Mouse (Mus musculus) hindbrain, embryonic 15.5 days (tissue): ENCODE measurements at regions not wholly inside any gene's neighbourhood (a gene's known extent, or its start where the extent isn't known, plus 50 kb on each side); places are given as distances from the start of the nearest gene placed in this dataset.

ENCODE experiments used
- ATAC-seq: fragments of 200-750 bp; cut with Nextera tagmentation; 2 replicates; pipeline ENCODE4 v1.8.0; 2017; ENCODE audit warnings: low read depth, moderate number of reproducible peaks, moderate TSS enrichment; ENCODE audit not compliant: low FRiP score
- H3K27ac ChIP-seq: fragments of 300-500 bp; sonication (generic); replicated peaks from 2 replicates; pipeline ENCODE4 v1.5.1; 2015; ENCODE audit warnings: mild to moderate bottlenecking, inconsistent platforms
- H3K27me3 ChIP-seq: fragments of 300-500 bp; sonication (generic); 2 replicates; pipeline ENCODE4 v1.6.1; 2015; ENCODE audit warnings: control low read depth, inconsistent platforms
- H3K36me3 ChIP-seq: fragments of 300-500 bp; sonication (generic); 2 replicates; pipeline ENCODE4 v1.6.1; 2015; ENCODE audit warnings: control low read depth, inconsistent platforms
- H3K4me1 ChIP-seq: fragments of 300-500 bp; sonication (generic); replicated peaks from 2 replicates; pipeline ENCODE4 v1.6.1; 2015; ENCODE audit warnings: control low read depth, inconsistent platforms
- H3K4me2 ChIP-seq: fragments of 300-500 bp; sonication (generic); 2 replicates; pipeline ENCODE4 v1.6.1; 2015; ENCODE audit warnings: moderate library complexity, mild to moderate bottlenecking, inconsistent platforms
- H3K4me3 ChIP-seq: fragments of 300-500 bp; sonication (generic); 2 replicates; pipeline ENCODE4 v1.5.1; 2015; ENCODE audit warnings: mild to moderate bottlenecking, inconsistent platforms
- H3K9ac ChIP-seq: fragments of 300-500 bp; sonication (generic); 2 replicates; pipeline ENCODE4 v1.6.1; 2015; ENCODE audit warnings: inconsistent platforms
- H3K9me3 ChIP-seq: fragments of 300-500 bp; sonication (generic); 2 replicates; pipeline ENCODE4 v1.6.1; 2016; ENCODE audit warnings: control low read depth, inconsistent platforms
- WGBS: fragments of 180-500 bp; shearing (Covaris S2); methylation state at CpG from one replicate; pipeline ENCODE4 v1.1.7; 2015; 5-methylcytosine and 5-hydroxymethylcytosine counted together

DNA sequence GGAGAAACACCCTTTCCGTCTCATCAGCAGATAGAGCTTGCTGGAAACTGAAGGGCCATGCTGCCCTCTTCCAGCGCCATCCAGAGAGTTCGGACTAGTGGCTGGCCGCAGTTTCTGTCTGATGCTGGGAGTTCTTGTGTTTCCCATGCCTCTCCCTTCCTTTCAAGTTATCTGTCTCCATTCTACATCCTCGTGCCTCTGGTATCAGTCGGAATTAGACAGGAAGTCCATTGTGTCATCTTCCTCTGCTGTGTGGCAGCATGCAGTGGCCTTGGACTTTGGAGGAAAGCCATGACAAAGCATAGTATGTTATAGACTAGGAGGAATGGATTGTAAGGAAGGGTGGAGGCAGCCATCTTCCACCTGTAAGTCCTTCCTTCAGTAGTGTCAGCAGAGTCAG lies 201.4 kb downstream of the Tex29 start:
- H3K27ac ChIP-seq = no peak overlapping the region
- H3K4me1 ChIP-seq = 0 out of 2 replicates have a peak, but pooled peaks cover 3% of the 10 kb centered on the region
- H3K4me2 ChIP-seq = no peak overlapping the region
- H3K9ac ChIP-seq = no peak overlapping the region
- H3K36me3 ChIP-seq = no peaks in the 10 kb centered on the region
- no peaks in the 10 kb centered on the region for H3K9me3 ChIP-seq
- no peak overlapping the region for H3K4me3 ChIP-seq
- ATAC-seq = no peak
- 83% methylated on average over 6 of the region's 6 CpGs for WGBS
- peaks cover 37% of the 10 kb centered on the region for H3K27me3 ChIP-seq

- no peaks in the 10 kb centered on the region for H3K9me3 ChIP-seq
- peaks cover 13% of the 10 kb centered on the region for H3K4me1 ChIP-seq
- no peak overlapping the region for H3K27ac ChIP-seq
- WGBS = 18% methylated on average over 5 of the region's 5 CpGs
- H3K4me2 ChIP-seq = no peak overlapping the region
- H3K4me3 ChIP-seq = no peak overlapping the region
- H3K9ac ChIP-seq = no peak overlapping the region
- H3K27me3 ChIP-seq = peaks cover 5% of the 10 kb centered on the region; the same call in 1 of the 2 replicates
- ATAC-seq = no peak
- no peaks in the 10 kb centered on the region for H3K36me3 ChIP-seq
Observed at GRCm38 (mm10) chr8:12050841-12051240, 210.6 kb downstream of the Tex29 start.

GRCm38 (mm10) chr8:12051357-12051756 lies 211.1 kb downstream of the Tex29 start:
- WGBS = 19% methylated on average over 12 of the region's 12 CpGs
- peaks cover 13% of the 10 kb centered on the region for H3K4me1 ChIP-seq
- no peak overlapping the region for H3K27ac ChIP-seq
- no peak overlapping the region for H3K9ac ChIP-seq
- H3K4me3 ChIP-seq = no peak overlapping the region
- H3K9me3 ChIP-seq = no peaks in the 10 kb centered on the region
- peak; percentile 61 for ATAC-seq
- H3K27me3 ChIP-seq = peaks cover 5% of the 10 kb centered on the region; the same call in 1 of the 2 replicates
- H3K36me3 ChIP-seq = no peaks in the 10 kb centered on the region
- H3K4me2 ChIP-seq = no peak overlapping the region

DNA sequence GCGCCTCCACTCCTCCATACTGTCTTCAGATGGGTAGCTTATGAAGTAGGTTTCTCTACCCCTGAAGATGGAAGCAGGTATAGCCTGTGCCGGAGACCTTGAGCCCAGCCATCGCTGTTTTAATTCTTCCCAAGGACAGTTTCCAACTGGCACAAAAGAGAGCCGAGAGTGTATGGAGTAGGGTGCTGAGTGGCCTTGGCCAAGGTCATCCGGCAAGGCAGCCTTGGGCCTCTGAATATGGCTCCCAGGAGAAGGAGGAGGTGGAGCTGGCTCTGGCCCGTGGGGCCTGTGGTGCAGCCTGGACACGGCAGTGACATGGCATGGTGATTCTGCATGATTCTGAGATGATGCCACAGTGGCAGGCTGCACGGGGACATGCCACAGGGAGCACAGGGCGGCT lies 215.7 kb downstream of the Tex29 start:
- 89% methylated on average over 9 of the region's 9 CpGs for WGBS

GRCm38 (mm10) chr8:12061237-12061636 lies 217.4 kb upstream of the A230072I06Rik start:
- no peak overlapping the region for H3K4me2 ChIP-seq
- H3K9ac ChIP-seq = no peak overlapping the region
- H3K27ac ChIP-seq = no peak overlapping the region
- no peaks in the 10 kb centered on the region for H3K9me3 ChIP-seq
- peak; percentile 61; the same call in 1 of the 2 replicates for ATAC-seq
- H3K4me3 ChIP-seq = no peak overlapping the region
- 39% methylated on average over 13 of the region's 13 CpGs for WGBS
- H3K27me3 ChIP-seq = 0 out of 2 replicates have a peak, but pooled peaks cover 2% of the 10 kb centered on the region
- H3K4me1 ChIP-seq = peaks cover 11% of the 10 kb centered on the region; the same call in 1 of the 2 replicates
- H3K36me3 ChIP-seq = no peaks in the 10 kb centered on the region

More for the DNA sequence above, 215.7 kb downstream of the Tex29 start:
- Histone ChIP-seq H3K4me3 (no peak overlapping the region), H3K4me1 (peaks cover 14% of the 10 kb centered on the region), H3K9me3 (no peaks in the 10 kb centered on the region), H3K9ac (no peak overlapping the region), H3K4me2 (no peak overlapping the region), H3K27ac (no peak overlapping the region), H3K27me3 (peaks cover 3% of the 10 kb centered on the region; the same call in 1 of the 2 replicates), H3K36me3 (no peaks in the 10 kb centered on the region)
- ATAC-seq = no peak

DNA sequence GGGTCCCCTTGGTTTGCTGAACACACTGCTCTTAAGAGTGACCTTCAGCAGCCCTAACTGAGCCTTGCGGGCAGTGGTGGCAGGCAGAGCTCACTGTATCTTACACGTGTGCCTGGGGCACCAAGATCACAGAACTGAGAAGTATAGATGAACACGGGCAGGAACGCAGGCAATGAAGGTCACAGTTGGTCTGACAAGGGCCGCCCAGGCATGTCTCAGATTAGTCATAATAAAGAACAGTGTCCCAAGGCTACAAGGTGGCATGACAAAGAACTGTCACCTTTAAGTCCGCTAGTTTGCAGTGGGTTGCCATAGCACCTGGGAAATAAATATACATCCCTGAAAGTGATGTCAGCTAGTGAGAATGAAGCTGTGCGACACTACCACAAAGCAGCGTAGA lies 215.9 kb upstream of the A230072I06Rik start:
- Histone ChIP-seq H3K27me3 (0 out of 2 replicates have a peak, but pooled peaks cover 2% of the 10 kb centered on the region), H3K4me2 (no peak overlapping the region)
- ATAC-seq = no peak

DNA sequence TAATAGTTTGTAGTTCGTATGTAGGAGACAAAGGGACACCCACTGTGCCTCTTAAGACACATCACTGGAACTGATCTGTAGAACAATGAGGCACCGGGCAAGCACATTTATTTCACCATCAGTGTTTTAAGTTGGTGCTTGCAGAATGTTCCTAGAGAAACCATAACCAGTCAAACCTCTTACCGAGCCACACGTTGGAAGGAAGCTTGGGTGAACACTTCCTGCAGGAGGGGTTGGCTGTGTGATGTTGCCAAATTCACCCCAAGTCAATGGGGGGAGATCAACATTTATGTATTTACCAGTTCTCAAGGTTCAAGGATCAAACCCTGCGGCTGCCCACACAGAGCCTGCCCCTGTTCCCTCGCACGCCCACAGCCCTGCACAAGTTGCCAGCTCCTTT lies 214.0 kb upstream of the A230072I06Rik start:
- 0 out of 2 replicates have a peak, but pooled peaks cover 2% of the 10 kb centered on the region for H3K27me3 ChIP-seq
- ATAC-seq = no peak
- WGBS = 77% methylated on average over 7 of the region's 7 CpGs

More for the DNA sequence above, 215.9 kb upstream of the A230072I06Rik start:
- H3K36me3 ChIP-seq = no peaks in the 10 kb centered on the region
- 67% methylated on average over 8 of the region's 8 CpGs for WGBS
- no peaks in the 10 kb centered on the region for H3K9me3 ChIP-seq
- H3K4me3 ChIP-seq = no peak overlapping the region
- H3K4me1 ChIP-seq = peaks cover 11% of the 10 kb centered on the region; the same call in 1 of the 2 replicates
- H3K9ac ChIP-seq = no peak overlapping the region
- H3K27ac ChIP-seq = no peak overlapping the region

DNA sequence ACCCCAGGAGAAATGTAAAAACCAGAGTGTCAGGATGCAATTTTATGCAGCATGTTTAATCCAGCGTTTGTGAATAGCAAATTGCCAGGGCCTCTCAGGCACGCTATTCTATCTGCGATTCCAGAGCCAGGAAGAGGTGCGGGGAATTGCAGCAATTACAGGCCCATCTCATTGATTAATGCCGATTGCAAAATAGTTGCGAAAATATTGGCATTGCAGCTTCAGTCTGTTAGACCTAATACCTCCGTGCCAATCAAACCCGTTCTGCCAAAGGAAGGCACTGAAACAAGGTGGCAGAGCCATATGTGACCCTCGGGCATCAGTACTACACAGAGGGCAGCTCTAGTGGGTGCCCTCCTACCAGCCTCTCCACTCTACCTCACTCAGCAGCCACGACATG lies 212.2 kb upstream of the A230072I06Rik start:
- Histone ChIP-seq H3K27me3 (0 out of 2 replicates have a peak, but pooled peaks cover 2% of the 10 kb centered on the region), H3K27ac (no peak overlapping the region), H3K36me3 (no peaks in the 10 kb centered on the region), H3K9me3 (no peaks in the 10 kb centered on the region), H3K4me1 (0 out of 2 replicates have a peak, but pooled peaks cover under 1% of the 10 kb centered on the region), H3K9ac (no peak overlapping the region), H3K4me2 (no peak overlapping the region), H3K4me3 (no peak overlapping the region)
- ATAC-seq = no peak
- WGBS = 78% methylated on average over 10 of the region's 10 CpGs

More for the DNA sequence above, 214.0 kb upstream of the A230072I06Rik start:
- Histone ChIP-seq H3K9ac (no peak overlapping the region), H3K27ac (no peak overlapping the region), H3K36me3 (no peaks in the 10 kb centered on the region), H3K4me3 (no peak overlapping the region), H3K4me1 (peaks cover 11% of the 10 kb centered on the region; the same call in 1 of the 2 replicates), H3K4me2 (no peak overlapping the region), H3K9me3 (no peaks in the 10 kb centered on the region)

DNA sequence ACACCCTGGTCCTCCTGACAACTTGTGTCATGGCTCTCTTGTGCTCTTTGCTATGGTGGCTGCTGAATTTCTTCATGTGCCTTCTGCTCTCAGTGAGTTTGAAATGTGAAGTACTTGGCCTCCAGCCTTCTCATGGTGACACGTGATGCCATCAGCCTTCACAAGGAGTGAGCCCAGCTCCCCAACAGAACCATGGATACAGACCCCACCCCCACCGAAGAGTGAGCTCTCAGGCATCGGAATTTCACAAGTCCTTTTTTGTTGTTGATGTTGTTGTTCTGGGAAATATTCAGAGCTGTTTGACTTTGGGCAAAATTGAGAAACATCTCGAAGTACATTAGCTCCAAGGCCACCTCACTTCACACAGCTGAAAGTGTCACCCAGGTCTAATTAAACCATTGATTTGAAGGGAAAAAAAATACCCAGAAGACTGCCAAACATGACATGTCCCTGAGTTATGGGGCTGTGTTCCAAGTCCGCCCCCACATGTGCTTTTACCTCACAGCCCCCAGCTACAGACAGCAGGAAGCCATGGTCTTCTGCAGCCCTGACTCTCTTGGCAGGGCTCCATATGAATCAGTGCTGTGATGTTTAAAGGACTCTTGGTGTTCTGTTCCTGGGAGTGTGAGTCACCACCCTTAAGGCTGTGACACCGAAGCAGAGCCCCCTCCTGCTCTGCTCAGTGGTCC lies 205.2 kb upstream of the A230072I06Rik start:
- no peaks in the 10 kb centered on the region for H3K36me3 ChIP-seq
- H3K9me3 ChIP-seq = no peaks in the 10 kb centered on the region
- peaks cover 8% of the 10 kb centered on the region; the same call in 1 of the 2 replicates for H3K4me1 ChIP-seq
- no peak overlapping the region for H3K27ac ChIP-seq
- peak; percentile 17; the same call in 1 of the 2 replicates for ATAC-seq
- H3K27me3 ChIP-seq = 0 out of 2 replicates have a peak, but pooled peaks cover 4% of the 10 kb centered on the region
- H3K9ac ChIP-seq = no peak overlapping the region
- 76% methylated on average over 6 of the region's 6 CpGs for WGBS
- no peak overlapping the region for H3K4me2 ChIP-seq
- no peak overlapping the region for H3K4me3 ChIP-seq

DNA sequence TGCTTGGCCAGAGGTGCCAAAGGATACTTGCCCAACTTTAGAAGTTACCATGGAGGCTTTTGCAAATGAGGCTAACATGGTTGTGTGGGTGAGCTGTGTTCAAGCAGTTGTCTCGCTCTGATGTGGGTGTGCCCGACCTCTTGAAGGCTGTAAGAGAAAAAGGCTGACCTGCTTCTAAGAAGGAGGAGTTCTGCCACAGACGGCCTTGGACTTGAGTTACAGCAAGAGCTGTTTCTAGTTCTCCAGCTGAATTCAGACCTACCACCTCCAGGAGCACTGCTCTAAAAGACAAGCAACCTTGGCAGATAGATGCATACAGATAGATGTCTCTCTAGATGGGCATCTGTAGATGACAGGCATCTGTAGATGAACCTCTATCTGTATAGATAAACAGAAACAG lies 202.7 kb upstream of the A230072I06Rik start:
- H3K4me2 ChIP-seq = no peak overlapping the region
- 0 out of 2 replicates have a peak, but pooled peaks cover 4% of the 10 kb centered on the region for H3K27me3 ChIP-seq
- no peak overlapping the region for H3K9ac ChIP-seq
- H3K4me1 ChIP-seq = peaks cover 17% of the 10 kb centered on the region; the same call in 1 of the 2 replicates
- H3K36me3 ChIP-seq = no peaks in the 10 kb centered on the region
- H3K4me3 ChIP-seq = no peak overlapping the region
- 93% methylated on average over 3 of the region's 3 CpGs for WGBS
- H3K9me3 ChIP-seq = no peaks in the 10 kb centered on the region
- H3K27ac ChIP-seq = no peak overlapping the region
- ATAC-seq = no peak

GRCm38 (mm10) chr8:12076811-12077375 lies 201.7 kb upstream of the A230072I06Rik start:
- no peak for ATAC-seq
- WGBS = 60% methylated on average over 10 of the region's 10 CpGs

DNA sequence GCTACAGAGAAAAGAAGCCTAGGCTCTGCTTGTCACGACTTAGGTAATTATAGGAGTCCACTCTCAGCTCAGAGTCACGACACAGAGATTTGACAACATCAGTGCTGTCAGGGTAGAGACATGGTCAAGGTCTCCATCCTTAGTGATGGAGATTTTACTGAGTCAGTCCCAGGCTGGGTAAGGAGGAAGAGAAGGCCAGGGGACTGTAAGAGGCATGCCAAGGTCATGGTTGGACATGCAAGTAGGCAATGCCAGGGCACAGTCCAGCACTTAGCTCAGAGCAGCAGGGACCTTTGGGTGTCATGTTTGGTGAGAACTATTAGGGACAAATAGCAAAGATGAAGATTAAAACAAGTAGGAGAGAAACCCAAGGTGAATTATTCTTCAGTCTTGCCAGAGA lies 200.7 kb upstream of the A230072I06Rik start:
- WGBS = 80% methylated on average over 2 of the region's 2 CpGs
- H3K4me1 ChIP-seq = peaks cover 17% of the 10 kb centered on the region; the same call in 1 of the 2 replicates

More at GRCm38 (mm10) chr8:12076811-12077375, 201.7 kb upstream of the A230072I06Rik start:
- Histone ChIP-seq H3K4me3 (no peak overlapping the region), H3K4me2 (no peak overlapping the region), H3K36me3 (no peaks in the 10 kb centered on the region), H3K27me3 (0 out of 2 replicates have a peak, but pooled peaks cover 4% of the 10 kb centered on the region), H3K27ac (no peak overlapping the region), H3K9ac (no peak overlapping the region), H3K9me3 (no peaks in the 10 kb centered on the region), H3K4me1 (peaks cover 17% of the 10 kb centered on the region; the same call in 1 of the 2 replicates)

More for the DNA sequence above, 200.7 kb upstream of the A230072I06Rik start:
- no peak for ATAC-seq
- Histone ChIP-seq H3K27me3 (no peaks in the 10 kb centered on the region), H3K4me3 (no peak overlapping the region), H3K36me3 (no peaks in the 10 kb centered on the region), H3K27ac (no peak overlapping the region), H3K4me2 (no peak overlapping the region), H3K9me3 (no peaks in the 10 kb centered on the region), H3K9ac (no peak overlapping the region)
